Mouse (Mus musculus): ENCODE data around the gene Hpcal1.

- TF ChIP-seq CTCF (IDR thresholded peaks at IDR 0.05) (no peak), EP300 (IDR thresholded peaks at IDR 0.05) (no peak)
Observed at GRCm38 (mm10) chr12:17701131-17701720, 10.6 kb downstream of the Hpcal1 start.

Data from lung, postnatal 0 days (tissue).